Mouse (Mus musculus): ENCODE data around the gene Chic2.

The Chic2 gene

DNA sequence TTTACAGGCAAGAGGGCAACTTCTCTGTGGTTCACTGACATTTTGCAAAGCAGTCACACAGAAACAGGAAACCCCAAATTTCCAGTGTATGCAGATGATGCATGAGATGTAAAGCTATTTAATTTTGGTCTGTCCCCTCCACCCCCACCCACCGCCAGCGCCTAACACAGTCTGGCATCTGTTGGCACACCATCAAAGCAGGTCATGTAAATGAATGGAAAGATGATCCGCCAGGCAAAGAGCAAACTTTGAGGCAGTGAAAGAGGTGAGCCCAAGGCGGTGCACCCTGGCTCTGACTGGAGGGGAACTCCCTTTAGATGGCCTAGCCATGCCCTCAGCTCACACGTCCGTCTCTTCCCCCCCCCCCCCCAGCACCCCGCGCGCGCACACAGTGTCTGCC, 22.1 kb upstream of the Chic2 start:
- no peak for DNase-seq

DNA sequence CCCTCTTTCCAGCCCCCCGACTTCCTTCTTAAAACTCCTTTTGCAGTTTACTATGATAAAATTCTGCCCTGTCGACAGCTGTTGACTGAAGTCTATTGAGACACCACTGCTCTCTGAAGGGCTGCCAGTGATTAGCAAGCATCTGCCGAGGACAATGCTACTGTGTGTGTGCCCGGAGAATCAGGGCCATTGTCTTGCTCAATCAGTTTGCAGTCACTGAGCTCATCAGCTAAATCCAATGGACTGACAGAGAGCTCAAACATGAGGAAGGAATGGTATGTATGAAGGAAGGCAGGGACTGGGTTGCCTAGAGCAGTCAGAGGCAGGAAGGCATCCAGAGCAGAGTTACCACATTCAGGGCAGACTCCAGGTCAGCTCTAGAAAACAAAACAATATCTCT, 18.6 kb upstream of the Chic2 start:
- no peak for DNase-seq

DNA sequence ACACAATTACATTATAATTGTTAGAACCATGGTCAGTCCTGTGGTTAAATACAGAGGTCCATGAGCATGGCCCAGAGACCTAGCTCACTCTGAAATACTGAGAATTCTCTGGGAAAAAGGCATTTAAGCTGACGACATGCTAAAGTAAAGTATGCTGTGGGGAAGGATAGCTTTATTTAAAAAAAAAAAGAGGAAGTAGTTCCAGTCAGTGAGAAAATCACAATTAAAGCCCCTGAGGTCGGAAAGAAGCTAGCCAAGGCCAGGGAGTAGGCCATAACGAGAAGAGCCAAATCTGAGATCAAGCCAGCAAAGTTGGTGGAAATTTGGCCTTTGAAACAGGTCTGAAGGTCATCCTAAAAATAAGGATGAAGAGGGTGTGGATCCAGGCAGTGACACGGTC, 6.5 kb upstream of the Chic2 start:
- no peak for DNase-seq

DNA sequence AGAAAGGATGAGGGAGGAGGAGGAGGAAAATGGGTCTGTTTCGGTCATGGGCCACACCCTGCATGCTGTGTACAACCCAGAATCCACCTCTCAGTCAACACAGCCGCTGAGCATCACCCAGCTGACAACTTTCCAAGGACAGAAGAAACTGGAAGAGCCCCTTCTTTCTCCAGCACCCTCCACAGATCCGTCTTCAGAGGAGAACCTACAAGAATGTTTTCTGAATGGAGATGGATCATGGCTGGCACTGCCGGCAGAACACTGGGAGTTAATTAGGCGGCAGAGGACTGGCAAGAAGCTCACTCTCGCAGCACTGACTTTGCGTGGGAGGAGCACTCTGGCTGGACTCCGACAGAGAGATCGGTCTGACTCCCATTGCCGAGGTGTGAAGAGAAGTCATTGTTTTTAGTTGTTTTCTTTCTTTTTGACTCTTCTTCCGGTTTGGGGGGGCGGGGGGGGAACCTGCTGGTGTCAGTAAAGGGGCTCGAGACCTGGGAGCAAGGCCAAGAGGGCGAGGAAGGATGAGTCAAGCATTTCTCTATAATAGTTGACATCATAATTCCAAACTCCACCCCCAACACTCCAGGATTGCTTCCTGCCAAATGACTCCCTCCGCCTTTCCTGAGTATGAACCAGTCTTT, 2.2 kb upstream of the Chic2 start:
- peak; percentile 20 for DNase-seq

DNA sequence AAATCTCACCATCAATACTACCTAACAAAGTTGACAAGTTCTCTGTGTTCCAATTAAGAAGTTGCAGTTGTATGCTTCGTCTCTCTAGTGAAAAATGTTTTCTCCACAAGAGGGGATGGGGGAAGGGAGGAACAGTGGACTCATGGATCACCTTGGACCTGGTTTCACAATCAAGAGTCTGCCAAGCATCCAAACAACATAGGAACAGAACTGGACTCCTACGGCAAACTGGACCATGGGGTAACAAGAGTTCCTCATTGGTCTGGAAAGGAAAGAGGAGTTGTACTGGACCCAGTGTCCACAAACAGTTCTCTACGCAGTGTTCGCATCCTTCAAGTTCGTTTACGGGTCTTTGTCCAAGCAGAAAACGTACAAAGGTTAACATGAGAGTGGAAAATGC, 797 bp upstream of the Chic2 start:
- DNase-seq = no peak

DNA sequence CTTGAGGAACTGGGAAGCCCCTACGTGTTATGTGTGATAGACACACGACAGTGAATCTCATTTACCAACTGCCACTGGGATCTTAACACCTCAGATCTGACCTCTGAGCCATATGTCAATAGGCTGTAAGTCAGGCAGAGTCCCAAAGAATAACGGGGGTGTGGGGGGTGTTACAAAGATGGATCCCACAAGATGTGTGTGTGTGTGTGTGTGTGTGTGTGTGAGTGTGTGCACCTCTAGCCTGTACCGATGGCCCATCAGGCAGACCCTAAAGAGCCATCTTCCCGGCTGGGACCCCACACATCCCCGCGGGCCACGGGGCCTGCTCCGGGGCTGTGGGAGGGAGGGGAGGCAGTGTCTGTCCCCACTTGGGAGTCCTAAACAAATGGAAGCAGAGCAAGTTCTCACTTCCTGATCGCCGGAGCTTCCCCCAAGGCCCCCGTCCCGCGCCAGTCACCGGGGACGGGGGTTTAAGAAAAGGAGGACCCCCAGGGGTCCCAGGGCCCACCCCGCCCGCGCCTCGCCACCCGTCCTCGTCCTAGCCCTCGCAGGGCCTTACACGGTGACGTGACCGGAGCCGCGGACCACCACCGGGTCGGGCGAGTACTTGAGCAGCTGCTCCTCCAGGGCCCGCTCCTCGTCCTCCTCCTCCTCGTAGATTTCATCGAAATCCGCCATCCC, 813 bp downstream of the Chic2 start:
- DNase-seq = peak; percentile 20

DNA sequence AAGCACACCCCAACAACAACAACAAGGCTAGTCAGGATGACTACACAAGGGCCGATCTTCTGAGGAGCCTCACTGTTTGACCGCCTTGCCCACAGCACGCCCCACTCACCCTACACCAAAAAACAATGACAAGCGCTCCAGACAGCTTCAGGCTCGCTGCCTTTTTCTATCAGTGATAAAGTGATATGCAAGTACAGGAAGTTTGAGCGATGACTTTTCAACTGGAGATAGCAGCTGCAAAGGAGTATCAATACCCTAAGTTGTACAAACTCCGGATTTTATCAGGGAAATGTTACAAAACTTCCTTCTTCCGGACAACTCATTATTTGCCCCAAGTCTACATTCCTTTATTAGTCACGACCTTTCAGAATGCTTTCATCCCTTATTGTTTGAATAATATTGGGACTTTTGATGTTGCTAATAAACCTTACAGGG, 1.5 kb downstream of the Chic2 start:
- DNase-seq = no peak

DNA sequence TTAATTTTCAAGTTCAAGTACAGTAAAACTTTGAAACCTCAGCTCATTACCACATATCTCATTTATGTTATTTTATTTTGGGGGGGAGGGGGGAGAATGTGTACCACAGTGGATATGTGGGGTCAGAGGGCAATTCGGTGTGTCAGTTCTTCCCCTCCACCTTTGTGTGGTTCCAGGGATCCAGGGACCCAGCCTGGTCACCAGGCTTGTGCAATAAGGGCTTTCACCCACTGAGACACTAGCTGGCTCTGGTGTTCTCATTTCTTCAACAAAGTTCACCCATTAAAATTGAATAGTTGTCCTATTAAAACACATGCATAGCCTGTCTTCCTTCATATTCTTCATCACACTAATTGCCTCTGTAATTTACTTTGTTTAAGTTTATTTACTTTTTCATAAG, 5.3 kb downstream of the Chic2 start:
- DNase-seq = no peak

DNA sequence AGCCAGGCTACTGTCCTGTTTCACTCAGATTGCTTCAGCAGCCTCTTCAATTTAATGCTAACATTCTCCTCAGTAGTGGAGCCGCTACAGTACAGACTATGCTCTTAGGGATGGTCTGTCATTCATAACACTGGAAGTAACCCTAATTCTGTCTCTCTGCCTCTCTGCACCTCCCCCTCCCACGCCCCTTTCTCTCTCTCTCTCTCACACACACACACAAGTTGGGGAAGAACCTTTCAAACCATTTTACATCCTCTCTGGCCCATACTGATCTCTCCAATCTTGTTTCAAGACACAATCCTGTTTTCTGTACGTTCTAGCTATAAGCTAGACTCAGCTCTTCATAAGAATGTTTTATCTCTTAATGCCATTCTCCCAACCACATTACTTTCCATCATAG, 9.1 kb downstream of the Chic2 start:
- DNase-seq = no peak

DNA sequence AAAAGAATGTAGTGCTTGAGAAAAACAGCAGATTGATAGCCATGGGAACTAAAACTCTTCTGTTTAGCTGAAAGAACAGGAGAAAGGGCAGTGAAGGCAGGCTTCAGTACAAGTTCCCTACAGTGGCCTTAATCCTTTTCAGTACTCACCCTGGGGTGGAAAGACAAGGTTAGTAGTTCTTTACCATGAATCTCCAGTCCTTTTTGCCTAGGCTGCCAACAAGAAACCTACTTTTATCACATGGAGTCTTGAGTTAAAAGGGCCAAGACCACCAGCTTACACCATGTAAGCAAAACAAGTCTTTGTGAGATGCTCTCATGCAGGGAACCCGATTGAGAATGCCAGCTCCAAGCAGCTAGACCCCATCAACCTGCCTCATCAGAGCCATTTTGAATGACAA, 29.8 kb downstream of the Chic2 start:
- DNase-seq = no peak

DNA sequence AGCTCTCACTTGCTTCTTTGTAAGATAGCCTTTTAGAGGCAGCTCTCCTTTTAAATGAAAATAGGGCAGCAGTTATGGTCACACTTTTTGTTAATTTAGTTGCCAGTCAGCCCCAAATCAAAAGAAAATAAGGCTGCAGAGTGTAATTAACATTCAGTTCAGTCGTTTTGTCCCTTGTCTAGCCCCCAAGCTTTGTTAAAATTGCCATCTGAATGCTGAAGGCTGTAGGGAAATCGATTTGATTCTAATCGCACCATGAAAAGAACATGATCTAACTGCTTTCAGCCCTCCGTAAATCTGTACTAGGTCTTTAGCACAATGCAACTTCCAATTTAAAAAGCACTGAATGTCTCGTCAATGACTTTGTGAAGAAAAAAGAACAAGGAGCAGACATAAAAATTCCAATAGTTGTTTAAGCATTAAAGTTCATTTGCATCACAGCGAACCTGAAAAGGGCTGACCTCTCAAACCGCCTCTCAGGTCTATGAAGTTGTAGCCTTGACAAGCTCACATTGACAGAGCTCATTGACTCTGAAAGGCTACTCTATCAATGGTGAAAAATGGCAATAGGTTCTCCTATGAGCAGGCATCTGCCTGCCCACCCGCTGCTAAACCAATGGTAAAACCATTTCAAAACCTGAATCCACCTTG, 31.7 kb downstream of the Chic2 start:
- DNase-seq = no peak

DNA sequence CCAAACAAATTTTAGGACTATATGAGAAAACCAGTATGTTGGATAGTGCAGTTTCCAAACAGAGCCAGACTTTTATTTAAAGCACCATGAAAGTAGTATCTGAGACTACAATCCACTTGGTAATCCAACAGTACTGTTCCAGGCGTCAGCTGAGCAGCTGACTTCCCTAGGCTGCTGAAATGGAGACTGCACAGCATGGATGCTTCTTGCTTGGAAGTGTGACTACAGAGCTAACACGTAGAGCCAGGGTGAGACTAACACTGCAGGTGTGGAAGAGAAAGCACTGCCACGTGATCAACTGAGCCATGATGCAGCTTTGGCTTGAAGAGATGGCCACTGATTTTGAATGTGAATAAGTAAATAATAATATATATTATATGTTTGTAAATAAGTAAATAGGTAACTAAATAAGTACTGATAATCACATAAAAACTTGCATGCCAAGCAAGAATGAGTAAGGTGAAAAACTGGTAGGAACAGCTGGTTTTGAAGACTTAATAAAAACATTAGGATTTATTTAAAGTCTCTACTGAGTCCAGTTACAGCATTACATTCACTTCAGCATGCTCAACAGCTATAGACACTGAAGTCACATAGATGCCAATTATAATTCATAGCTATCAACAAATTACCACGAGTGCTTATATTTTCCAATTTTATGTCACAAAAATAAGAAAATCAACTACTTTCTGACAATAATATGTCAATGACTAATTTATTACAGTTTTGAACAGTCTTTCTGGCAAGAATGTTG, 32.4 kb downstream of the Chic2 start:
- DNase-seq = no peak

DNA sequence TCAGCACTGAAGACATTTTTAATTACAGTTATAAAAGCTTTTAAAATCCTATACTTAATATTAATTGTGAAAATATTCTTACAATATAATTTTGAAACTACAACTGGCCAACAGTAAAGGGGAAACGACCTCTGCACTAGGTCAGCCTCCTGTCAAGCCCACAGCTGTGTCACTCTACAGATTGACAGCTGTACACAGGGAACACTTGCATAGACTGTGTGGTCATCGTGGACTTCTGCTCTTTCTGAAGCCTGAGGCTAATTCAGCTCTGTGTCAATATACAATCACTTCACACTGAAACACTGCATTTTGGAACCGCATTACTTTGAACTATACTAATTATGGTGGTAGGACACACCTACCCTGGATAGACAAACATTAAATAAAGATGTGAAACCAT, 39.8 kb downstream of the Chic2 start:
- no peak for DNase-seq

DNA sequence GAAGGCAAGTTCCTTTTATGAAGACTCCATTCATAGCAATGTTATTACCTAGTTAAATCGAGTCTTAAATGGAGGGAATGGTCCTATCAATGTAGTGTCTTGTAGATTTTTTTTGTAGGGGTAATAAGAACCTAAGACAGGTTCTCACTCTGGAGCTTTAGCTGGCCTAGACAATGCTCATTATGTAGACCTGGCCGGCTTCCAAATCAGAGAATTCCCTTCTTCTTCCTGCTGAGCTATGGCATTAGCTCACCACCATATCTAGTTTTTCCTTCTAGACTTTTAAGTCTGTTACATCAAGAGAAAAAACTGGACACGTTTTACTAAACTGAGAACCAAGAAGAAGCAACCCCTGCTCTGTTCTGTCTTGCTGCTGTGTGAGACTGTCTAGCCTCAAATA, 42.5 kb downstream of the Chic2 start:
- no peak for DNase-seq

DNA sequence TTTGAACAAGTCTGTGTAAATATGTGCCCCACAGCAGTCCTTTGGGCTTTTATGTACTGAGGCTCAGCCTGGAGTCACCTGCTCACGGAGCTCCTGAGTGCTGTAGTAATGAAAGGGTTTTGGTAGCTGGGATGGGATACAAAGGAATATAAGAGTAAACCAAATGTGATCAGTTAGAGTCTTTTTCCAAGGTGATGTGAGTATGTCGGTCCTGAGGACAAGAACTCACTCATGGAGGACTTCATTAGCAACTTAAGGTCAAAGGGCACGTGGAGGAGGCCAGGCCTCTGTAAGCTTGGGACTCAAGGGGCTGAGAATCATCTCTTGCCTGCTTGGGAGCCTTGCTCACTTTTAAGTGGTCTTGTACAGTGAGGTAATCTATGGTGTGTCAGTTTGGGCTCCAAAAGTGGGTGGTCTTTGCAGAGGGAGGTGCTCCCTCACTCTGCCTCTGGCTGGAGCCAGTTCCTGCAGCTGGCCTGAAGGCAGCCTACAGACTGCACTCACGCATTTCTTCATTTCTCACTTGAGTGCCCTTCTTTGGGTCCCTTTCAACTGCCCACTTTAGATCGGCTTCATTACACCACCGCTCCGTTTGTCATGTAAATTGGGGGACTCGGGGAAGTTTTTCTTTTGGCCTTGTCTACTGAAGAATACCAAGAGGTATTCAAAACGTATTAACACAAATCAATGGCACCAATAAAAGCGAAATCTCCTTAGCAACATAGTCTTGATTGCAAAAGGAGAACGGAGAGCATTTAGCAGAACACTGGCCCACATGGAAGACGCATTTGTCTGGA, 45.7 kb downstream of the Chic2 start:
- no peak for DNase-seq

DNA sequence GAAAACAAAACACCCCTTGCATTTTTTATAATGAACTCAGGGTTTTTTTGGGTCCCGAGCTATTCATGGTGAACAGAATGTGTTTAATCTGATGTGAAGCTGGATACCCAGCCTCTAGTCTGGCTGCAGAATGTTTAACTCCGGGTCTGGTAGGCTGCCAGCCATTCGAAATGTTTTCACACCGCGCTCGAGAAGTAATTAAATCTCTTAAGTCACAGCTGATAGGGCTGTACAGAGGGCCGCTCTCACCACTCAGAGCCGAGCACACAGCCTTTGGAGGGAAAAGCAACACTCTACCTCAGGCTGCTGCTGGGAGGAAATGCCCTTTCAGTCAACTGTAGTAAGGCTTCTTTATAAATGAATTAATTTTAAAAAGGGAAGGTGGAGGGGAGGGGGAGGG, 49.6 kb downstream of the Chic2 start:
- DNase-seq = peak; percentile 29

DNA sequence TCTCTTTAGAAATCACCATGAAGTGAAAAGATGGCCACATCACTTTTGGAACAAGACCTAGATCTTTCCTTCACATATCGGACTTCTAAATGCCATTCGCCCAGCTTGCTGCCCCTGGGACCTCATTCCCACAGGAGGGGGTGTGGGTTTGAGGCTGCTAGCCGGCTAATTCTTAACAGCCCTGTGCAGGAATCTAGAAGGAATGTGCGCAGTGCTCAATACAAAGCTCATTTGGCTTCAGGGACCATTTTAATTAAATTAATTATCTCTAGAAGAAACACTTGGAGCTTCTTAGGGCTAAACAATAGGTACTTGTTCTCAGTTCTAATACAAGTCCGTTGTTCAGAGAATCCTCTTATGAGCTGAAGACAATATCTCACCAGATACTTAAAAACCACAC, 60.5 kb downstream of the Chic2 start:
- DNase-seq = no peak

DNA sequence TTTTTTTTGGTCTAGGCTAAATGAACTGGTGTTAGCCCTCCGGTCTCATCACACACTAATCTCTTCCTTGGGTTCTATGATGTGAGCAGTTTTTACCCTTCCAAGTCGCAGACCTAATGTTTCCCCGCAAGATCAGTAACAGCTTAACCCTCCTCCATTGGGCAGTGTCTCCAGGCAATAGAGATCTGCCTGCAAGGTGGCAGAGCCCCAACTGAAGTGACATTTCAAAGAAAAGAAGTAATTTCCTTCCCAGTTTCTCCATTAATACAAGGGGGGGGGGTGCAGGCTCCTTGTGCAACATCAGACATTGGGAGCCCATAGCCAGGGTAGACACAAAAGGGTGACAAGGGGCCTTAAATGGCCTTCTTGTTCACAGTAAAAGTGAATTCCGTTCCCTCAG, 64.0 kb downstream of the Chic2 start:
- DNase-seq = no peak

DNA sequence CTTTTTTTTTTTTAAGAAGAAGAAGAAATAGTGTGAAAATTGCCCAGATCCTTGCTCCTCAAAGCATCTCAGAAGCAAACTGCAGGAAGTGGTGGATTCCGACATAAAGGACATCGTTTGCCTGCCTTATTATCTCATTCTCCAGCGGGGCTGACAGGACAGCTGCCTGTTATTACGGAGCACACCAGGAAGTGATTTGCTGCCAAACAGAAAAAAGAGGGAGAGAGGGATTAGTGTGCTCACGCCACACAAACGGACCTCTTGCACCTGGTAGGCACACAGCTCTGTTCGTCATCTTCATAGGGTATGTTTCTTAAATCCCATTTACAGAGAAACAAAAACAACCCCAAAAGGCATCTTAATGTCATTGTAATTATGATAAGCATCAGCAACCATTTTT, 64.4 kb downstream of the Chic2 start:
- DNase-seq = no peak

DNA sequence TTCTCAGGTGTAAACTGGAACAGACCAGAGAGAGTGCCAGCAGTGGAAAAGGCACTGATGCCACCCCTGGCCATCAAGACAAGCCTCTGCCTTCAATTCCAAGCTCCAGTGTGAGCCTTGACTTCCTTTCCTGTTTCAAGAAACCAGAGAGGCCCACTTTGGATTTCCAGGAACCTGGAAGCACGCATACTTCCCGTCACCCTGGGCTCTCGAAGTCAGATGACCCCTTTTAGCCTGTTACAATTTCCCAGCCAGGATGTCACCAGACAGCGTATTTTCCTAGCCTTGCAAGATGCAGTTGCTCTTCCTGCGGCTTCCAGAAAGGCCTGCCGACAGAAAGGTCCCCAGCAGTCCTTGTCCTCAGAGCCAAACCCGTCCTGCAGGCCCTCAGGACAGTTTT, 65.0 kb downstream of the Chic2 start:
- DNase-seq = no peak

DNA sequence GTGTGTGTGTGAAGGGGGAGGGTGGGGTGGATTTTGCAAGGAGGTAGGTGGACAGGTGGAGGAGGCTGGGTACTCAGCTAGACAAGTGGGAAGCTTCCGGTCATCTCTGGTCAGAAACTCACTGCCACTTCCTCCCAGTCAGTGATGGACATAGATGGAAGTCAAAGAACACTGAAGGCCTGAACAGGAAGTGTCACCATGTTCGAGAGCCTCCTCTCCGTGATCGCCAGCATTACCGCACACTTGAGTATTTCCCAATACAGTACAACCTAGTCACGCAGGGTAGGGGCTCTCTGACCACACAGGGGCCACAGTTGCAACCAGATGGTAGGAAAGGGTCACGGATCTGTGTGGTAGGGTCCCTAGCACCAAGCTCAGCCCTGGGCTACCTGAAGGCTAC, 69.1 kb downstream of the Chic2 start:
- no peak for DNase-seq

DNA sequence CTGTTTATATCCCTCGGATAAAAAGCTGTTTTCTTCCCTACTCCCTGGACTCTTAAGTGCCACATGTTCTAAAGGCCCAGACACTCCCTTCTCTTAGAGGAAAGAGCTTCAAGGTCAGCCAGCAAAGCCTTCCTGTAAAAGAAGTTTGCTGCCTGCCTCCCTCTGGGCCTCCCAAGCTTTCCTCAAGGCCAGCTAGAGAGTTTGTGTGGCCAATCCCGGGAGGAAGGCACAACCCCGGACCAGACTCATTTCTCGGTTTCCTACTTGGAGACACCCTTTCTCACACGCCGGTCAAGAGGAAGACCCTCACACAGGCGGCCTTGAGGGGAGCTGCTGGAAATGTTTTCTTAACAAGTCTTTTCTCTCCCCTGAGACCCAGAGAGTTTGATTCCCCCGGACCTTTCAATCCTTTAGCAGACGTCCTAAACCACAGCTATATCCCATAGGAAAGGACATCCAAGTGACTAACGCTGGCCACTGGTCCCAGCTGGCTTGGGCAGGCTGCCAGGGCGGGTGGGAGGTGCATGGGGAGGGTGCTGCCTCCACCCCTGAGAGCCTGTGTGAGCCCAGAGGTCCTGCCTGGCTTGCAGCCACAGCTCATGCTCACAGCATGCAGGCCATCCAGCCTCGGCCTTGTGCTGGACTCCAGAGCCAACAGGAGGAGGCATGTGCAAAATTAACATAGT, 69.7 kb downstream of the Chic2 start:
- DNase-seq = no peak
